Mouse (Mus musculus): ENCODE results near the gene Vamp8.

Gene Vamp8

GRCm38 (mm10) chr6:72348411-72348810 is 42.1 kb downstream of the Vamp8 start:
- DNase-seq = no peak

- DNase-seq = peak; percentile 89
Measured at GRCm38 (mm10) chr6:72347166-72347941, 43.1 kb downstream of the Vamp8 start, which contains the start of gene 0610030E20Rik. TSS of gene 0610030E20Rik (plus strand) at chr6:72347317.

- no peak for DNase-seq
Measured at GRCm38 (mm10) chr6:72346261-72346660, 44.2 kb downstream of the Vamp8 start.

DNA sequence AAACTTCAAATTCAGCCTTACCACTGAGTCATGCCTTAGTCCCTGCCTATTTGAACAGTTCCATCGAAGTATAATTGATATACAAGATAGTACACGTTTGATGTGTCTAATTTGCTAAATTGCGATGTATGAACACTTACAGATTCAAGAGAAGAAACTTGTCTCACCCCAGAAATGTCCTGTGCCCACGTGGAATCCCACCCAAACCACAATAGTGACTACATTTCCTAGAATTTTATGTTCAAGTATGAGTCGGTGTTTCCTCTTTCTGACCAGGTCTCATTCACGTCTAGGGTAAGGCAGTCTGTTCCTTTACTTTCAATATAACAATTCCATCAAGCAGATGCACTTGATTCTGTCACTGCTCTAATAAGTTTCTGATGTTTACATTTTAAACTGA is 44.9 kb downstream of the Vamp8 start:
- no peak for DNase-seq

- peak; percentile 96 for DNase-seq
Measured at GRCm38 (mm10) chr6:72345074-72345567, 45.4 kb downstream of the Vamp8 start, which contains the start of gene Usp39. TSS of gene Usp39 (minus strand) at chr6:72345184.

- no peak for DNase-seq
Measured at GRCm38 (mm10) chr6:72344396-72345073, 46.0 kb downstream of the Vamp8 start.

GRCm38 (mm10) chr6:72340481-72340880 is 50.0 kb downstream of the Vamp8 start:
- no peak for DNase-seq

Data from kidney, postnatal 10 days (tissue).